Mouse (Mus musculus): ENCODE data around the gene AC134908.4.
"Not testable (repeated sequence)": the region's sequence is repeated elsewhere in the genome, so short reads cannot be mapped to it uniquely, and the experiment has no call there.

The AC134908.4 gene

DNA sequence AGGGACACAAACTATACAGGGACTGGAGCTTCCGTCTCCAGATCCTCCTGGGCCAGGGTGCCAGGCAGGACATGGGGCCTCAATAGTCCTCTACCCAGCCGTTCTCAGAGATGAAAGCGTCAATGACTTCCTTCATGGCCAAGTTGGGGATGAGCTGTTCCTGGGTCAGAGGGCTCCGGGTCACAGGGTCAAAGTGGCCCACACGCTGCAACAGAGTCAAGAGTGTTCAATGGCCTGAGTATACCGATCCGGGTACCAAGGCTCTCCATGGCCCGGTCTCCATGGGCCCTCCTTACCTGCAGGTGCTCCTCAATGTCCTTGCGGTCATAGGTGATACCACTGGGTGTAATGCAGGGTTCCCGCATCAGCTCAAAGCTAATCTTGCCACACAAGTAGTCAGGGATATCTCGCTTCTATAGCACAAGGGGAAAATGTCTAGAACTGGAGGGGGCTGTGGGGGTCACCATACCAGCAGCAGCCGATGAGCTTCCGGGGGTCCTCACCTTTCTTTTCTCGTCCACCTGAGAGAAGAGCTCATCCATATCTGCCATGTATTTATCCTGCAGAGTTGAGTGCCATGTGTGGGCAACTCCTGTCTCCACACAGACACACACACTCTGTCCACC is 35.5 kb upstream of the AC134908.4 start:
- no peak for DNase-seq

DNA sequence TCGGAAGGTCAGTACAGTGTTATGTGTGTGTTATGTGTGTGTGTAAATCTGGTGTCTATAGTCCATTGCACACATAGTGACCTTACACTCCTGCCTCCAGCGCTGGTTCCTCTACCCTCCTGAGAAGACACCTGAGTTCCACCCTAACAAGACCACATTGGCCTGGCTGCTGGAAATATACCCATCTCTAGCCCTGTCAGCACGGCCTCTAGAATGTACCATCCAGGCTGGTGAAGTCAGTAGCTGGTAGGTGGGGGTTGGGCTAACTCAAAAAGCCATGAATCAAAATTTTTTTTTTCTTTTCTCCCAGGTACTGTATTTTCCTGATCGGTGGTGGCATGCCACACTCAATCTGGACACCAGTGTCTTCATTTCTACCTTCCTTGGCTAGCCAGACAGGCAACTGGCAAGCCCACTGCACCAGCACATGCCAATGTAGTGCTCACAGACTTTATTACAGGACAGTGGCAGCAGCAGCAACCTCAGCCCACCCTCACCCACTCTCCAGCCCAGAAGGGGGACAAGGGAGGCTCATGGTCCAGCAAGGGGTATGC is 34.8 kb upstream of the AC134908.4 start:
- DNase-seq = no peak

DNA sequence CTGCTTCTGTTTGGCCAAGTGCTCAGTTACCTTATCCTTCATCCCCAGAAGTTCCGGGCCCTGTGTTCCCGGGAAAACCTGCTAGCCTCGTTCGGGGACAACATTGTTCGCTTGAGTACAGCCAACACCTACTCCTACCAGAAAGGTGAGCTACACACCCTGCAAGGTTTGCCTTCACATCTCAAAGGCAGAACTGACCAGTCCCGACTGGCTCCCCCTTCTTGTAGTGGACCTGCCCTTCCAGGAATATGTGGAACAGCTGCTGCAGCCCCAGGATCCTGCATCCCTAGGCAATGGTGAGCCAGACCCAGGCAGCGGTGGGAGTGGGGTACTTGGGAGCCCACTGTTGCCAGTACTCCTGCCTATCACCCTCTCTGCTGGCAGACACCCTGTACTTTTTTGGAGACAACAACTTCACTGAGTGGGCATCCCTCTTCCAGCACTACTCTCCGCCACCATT is 34.1 kb upstream of the AC134908.4 start:
- DNase-seq = no peak

- peak; percentile 52 to 69 for DNase-seq
These were observed 33.5 kb upstream of the AC134908.4 start, which contains the start of gene Jmjd8 for GRCm38 (mm10) chr17:25828712-25829557. Gene Jmjd8, plus strand, starts transcription at chr17:25828867.

DNA sequence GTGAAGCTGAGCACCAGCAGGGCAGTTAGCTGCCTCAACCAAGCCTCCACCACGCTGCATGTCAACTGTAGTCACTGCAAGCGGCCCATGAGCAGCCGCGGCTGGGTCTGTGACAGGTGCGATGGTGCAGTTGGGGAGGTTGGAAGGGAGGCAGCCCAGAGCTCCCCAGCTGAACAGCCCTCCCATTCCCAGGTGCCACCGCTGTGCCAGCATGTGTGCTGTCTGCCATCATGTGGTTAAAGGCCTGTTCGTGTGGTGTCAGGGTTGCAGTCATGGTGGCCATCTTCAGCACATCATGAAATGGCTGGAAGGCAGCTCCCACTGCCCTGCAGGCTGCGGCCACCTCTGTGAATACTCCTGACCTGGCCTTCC is 32.8 kb upstream of the AC134908.4 start:
- no peak for DNase-seq

DNA sequence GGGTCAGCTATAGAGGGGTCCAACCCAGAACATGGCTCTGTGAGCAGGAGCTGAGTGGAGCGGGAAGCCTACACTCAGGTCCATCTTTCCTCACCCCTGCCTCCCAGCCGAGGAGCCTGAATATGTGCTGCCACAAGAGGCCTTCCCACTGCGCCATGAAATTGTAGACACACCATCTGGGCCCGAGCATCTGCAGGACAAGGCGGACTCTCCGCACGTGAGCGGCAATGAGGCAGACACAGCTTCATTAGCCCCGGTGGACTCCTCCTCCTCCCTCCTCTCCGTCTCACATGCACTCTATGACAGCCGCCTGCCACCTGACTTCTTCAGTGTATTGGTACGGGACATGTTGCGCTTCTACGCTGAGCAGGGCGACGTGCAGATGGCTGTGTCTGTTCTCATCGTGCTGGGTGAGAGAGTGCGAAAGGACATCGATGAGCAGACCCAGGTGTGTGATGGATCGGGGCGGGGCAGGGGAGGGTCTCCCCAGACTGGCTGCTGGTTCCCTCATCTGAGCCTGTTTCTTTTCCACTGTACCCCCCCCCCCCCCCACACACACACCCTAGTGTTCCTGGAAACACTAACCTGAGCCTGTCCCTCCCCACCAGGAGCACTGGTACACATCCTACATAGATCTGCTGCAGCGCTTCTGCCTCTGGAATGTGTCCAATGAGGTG is 32.2 kb upstream of the AC134908.4 start:
- DNase-seq = no peak

GRCm38 (mm10) chr17:25827011-25827410 is 31.6 kb upstream of the AC134908.4 start:
- DNase-seq = no peak

DNA sequence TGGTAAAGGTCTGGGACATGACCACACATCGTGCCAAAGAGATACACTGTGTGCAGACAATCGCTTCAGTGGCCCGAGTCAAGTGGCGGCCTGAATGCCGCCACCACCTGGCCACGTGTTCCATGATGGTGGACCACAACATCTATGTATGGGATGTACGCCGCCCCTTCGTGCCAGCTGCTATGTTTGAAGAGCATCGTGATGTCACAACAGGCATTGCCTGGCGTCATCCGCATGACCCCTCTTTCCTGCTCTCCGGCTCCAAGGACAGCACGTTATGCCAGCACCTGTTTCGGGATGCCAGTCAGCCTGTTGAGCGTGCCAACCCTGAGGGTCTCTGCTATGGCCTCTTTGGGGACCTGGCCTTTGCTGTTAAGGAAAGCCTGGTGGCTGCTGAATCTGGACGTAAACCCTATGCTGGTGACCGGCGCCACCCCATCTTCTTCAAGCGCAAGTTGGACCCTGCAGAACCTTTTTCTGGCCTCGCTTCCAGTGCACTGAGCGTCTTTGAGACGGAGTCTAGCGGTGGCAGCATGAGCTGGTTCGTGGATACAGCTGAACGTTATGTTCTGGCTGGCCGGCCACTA is 30.6 kb upstream of the AC134908.4 start:
- no peak for DNase-seq

GRCm38 (mm10) chr17:25825311-25825710 is 29.9 kb upstream of the AC134908.4 start:
- no peak for DNase-seq

GRCm38 (mm10) chr17:25824362-25825142 is 29.1 kb upstream of the AC134908.4 start:
- no peak for DNase-seq

DNA sequence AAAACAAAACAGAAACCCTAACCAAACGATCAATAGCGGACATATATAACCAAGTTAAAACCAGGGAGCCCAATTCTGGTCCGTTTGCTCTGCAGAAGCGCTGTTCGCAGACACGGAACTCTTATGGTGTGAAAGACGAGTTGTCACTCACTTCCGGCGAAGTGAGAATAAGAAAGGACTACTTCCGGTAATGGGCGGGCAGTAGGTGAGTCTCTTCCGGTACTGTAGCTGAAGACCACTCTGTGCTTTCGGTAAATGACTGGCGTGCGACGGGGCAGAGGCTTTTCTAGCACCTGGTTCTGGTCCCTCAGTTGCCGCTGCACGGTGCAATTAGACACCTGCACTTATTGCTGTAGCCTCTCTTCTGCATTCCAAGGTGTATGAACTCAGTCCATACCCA is 28.0 kb upstream of the AC134908.4 start, which contains the start of gene Wdr24:
Gene Wdr24, plus strand, starts transcription at position 176 of the 400 bp plus-strand sequence.
- DNase-seq = peak; percentile 46 to 71

- no peak for DNase-seq
These were observed 23.7 kb upstream of the AC134908.4 start for GRCm38 (mm10) chr17:25818851-25819780.

DNA sequence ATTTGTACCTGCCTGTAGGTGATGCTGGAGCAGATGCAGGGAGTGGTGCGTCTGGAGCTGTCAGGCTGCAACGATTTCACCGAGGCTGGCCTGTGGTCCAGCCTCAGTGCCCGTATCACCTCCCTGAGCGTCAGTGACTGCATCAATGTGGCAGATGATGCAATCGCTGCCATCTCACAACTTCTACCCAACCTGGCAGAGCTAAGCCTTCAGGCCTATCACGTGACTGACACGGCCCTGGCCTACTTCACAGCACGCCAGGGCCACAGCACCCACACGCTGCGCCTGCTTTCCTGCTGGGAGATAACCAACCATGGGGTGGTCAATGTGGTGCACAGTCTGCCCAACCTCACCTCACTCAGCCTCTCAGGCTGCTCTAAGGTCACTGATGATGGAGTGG is 22.2 kb upstream of the AC134908.4 start:
- no peak for DNase-seq

DNA sequence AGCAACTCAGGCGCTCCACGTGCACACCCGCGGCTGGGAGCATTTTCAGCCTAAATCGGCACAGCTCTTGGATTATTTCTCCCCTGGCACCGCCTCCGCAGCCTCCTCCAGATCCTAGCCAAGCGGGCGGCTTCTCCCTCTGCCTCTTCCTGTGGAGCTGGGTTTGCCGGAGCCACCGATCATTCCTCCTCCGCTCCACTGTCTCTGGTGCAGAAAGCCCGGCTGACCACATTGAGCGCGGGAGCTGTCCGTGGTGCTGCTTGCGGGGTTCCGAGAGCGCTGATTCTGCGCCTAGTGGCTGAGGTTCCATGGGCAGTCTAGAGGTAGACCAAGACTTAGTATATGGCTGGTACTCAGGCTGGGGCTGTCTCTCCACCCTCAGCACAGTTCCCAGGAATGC is 18.0 kb upstream of the AC134908.4 start:
- peak in 1 of 2 experiments; percentile 75 for DNase-seq

GRCm38 (mm10) chr17:25810890-25811289 is 15.4 kb upstream of the AC134908.4 start:
- no peak for DNase-seq

GRCm38 (mm10) chr17:25809606-25810340 is 14.3 kb upstream of the AC134908.4 start:
- no peak for DNase-seq

DNA sequence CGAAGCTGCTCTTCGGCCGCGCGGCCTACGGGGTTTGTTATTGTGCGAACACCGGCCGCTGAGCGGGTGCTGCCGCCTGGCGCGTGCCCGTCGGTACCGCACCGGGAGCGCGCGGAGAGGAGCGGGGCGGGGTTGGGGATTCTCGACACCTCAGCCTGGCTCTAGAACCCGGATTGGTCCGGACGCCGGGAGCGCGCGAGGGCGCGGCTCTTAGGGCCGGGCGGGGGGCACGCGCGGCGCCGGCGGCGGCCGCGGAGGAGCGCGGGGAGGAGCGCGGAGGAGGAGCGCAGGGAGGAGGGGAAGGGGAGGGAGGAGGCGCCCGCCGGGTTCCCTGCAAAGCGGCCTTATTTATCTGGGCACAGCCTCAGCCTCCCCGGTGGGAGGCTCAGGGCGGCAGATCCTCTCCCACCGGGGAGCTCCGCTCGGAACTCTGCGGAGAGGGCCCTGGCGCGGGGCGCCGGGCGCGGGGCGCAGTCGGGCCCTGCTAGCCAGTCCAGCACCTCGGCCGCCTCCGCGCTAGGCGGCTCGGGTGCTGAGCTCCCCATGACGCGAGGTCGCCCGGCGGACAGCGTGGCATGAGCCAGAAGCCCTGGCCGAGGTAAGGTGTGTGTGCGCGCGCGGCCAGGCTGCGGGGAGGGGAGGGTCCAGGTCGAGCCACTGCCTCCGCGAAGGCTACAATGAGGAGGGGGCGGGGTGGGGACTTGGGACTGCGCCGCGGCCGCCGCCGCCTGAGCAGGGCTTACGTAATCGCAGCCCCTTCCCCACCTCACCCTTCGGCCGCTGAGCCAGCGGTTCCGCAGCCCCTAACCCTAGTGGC is 13.5 kb upstream of the AC134908.4 start, which contains the start of gene Fbxl16:
Gene Fbxl16, plus strand, starts transcription at position 297 of the 817 bp plus-strand sequence.
- no peak for DNase-seq

DNA sequence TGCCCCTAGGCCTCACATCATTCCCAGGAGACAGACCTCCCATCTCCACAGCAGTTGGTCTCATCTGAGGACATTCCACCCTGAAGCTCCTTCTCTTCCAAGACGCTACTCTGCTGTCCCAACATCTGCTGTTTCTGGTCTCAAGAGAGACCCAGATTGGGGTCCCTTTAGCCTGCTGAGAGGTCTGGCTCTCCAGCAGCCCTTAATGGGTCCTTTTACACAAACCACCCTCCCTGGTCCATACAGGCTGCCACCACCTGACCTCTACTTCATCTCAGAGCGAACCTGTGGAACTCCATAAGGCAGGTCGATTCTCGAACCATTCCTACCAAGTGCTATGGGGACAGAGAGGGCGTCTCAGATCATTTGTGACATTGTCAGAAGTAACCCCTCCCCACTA is 12.6 kb upstream of the AC134908.4 start:
- no peak for DNase-seq

DNA sequence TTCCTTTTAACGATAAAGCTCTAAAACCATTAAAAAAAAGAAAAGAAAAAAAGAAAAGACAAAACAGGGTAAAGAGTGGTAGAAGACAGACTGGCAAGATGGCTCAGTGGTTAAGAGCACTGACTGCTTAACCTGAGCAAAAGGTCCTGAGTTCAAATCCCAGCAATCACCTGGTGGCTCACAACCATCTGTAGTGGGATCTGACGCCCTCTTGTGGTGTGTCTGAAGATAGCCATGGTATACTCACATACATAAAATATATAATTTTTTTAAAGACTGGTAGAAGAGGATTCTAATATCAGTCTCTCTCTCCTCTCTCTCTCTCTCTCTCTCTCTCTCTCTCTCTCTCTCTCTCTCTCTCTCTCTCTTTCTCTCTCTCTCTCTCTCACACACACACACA is 12.0 kb upstream of the AC134908.4 start:
- not testable (repeated sequence) for DNase-seq
